Mouse (Mus musculus) liver, postnatal 0 days (tissue): ENCODE measurements around the gene Pigv. TPM values are rescaled to one million over a fixed set of nuclear protein-coding genes. Genes with fewer than 3 reads are reported as not detected.
"Not testable (repeated sequence)": the region's sequence is repeated elsewhere in the genome, so short reads cannot be mapped to it uniquely, and the experiment has no call there.

Source experiments
- ATAC-seq: fragments of 200-750 bp; cut with Nextera tagmentation; 2 replicates; pipeline ENCODE4 v1.8.0; 2017; ENCODE audit warnings: mild to moderate bottlenecking, moderate library complexity
- DNase-seq: peaks from one replicate; pipeline ENCODE4 v3.0.0-alpha.2; 2016
- H3K27ac ChIP-seq: fragments of 300-500 bp; sonication (generic); 2 replicates; pipeline ENCODE4 v1.5.1; 2014; ENCODE audit warnings: antibody characterized with exemption, moderate library complexity, mild to moderate bottlenecking, low read depth
- H3K27me3 ChIP-seq: fragments of 300-500 bp; sonication (generic); 2 replicates; pipeline ENCODE4 v1.6.1; 2014; ENCODE audit warnings: low read length, control low read depth, mixed read lengths; ENCODE audit not compliant: insufficient read depth
- H3K36me3 ChIP-seq: fragments of 300-500 bp; sonication (generic); replicated peaks from 2 replicates; pipeline ENCODE4 v1.6.1; 2014; ENCODE audit warnings: mild to moderate bottlenecking, control low read depth, low read length, moderate library complexity, mixed read lengths; ENCODE audit not compliant: insufficient read depth
- H3K4me1 ChIP-seq: fragments of 300-500 bp; sonication (generic); 2 replicates; pipeline ENCODE4 v1.6.1; 2014; ENCODE audit warnings: antibody characterized with exemption, mild to moderate bottlenecking, control low read depth; ENCODE audit not compliant: insufficient read depth
- H3K4me2 ChIP-seq: fragments of 300-500 bp; sonication (generic); 2 replicates; pipeline ENCODE4 v1.6.1; 2014; ENCODE audit warnings: low read depth, mild to moderate bottlenecking, low read length, moderate library complexity, mixed read lengths
- H3K4me3 ChIP-seq: fragments of 300-500 bp; sonication (generic); 2 replicates; pipeline ENCODE4 v1.5.1; 2014; ENCODE audit warnings: low read depth, low read length
- H3K9ac ChIP-seq: fragments of 300-500 bp; sonication (generic); replicated peaks from 2 replicates; pipeline ENCODE4 v1.6.1; 2014; ENCODE audit warnings: mild to moderate bottlenecking, moderate library complexity
- H3K9me3 ChIP-seq: fragments of 300-500 bp; sonication (generic); 2 replicates; pipeline ENCODE4 v1.6.1; 2016; ENCODE audit warnings: mild to moderate bottlenecking, control low read depth, low read length, mixed read lengths
- CTCF ChIP-seq: sonication (generic); IDR thresholded peaks from 2 replicates; pipeline ENCODE4 v1.5.1; 2016; ENCODE audit warnings: antibody characterized with exemption, low read depth
- EP300 ChIP-seq: IDR thresholded peaks from 2 replicates; pipeline ENCODE4 v1.6.1; 2016; ENCODE audit warnings: antibody characterized with exemption, low read depth, mild to moderate bottlenecking
- WGBS: fragments of 180-500 bp; shearing (Covaris S2); extraction: QIAGEN DNeasy Blood & Tissue Kit; methylation state at CpG from one replicate; pipeline ENCODE4 v1.1.7; 2014; ENCODE audit not compliant: insufficient replicate concordance; 5-methylcytosine and 5-hydroxymethylcytosine counted together
- polyA plus RNA-seq: library from polyadenylated mRNA; unstranded; fragments of >200 nt; fragmentation: Nextera tagmentation; extraction: Ambion mirVana; gene quantifications from 2 replicates; pipeline ENCODE4 v1.2.1, GENCODE M21; 2015

The Pigv gene
- polyA plus RNA-seq, 1 experiment from 2014 or later, result 5.9 TPM

DNA sequence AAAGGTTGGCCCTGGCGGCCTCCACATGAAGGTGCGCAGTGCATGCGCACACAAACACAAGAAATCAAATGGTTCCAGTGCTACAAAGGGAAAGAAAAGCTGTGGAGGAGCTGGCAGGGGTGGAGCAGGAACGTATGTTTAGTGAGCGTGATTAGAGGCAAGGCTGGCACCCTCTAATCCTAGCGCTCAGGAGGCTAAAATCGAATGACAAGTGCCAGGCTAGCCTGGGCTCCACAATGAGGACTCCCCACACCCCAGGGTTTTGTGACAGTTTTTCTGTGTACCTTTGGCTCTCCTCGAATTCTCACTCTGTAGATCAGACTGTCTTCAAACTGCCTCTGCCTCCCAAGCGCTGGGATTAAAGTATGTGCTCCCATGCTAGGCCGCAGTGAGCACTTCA lies 19.7 kb downstream of the Pigv start:
- ATAC-seq, result no peak
- H3K27me3 ChIP-seq, result no peaks in the 10 kb centered on the region
- TF ChIP-seq CTCF (no peak), EP300 (no peak)
- no peaks in the 10 kb centered on the region for H3K9me3 ChIP-seq
- no peak overlapping the region for H3K27ac ChIP-seq
- no peak overlapping the region for H3K4me3 ChIP-seq
- peaks cover 5% of the 10 kb centered on the region; the same call in 1 of the 2 replicates for H3K4me1 ChIP-seq
- no peak overlapping the region for H3K9ac ChIP-seq
- no peaks in the 10 kb centered on the region for H3K36me3 ChIP-seq
- H3K4me2 ChIP-seq, result no peak overlapping the region
- no peak for DNase-seq
- 77% methylated on average over 10 of the region's 10 CpGs for WGBS

DNA sequence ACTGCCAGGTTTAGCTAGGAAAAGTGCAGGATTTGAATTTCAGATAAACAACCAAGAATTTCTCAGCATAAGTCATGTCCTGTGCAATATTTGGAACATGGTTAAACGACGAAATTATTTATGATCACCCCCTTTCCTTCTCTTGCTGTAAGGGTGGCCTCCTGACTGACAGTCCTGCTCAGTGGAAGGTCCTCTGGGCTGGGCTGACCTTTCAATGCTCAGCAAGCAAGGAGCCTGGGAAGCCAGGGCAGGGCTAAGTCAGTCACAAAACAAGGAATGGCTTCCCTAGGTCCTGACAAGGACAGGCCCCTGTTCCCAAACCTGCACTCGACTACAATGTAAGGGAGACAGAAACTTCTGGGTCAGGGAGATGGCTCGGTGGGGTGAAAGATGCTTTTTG lies 20.5 kb downstream of the Pigv start:
- no peak overlapping the region for H3K4me3 ChIP-seq
- WGBS, result 74% methylated on average over 4 of the region's 4 CpGs
- TF ChIP-seq CTCF (no peak), EP300 (no peak)
- H3K9ac ChIP-seq, result no peak overlapping the region
- H3K9me3 ChIP-seq, result no peaks in the 10 kb centered on the region
- H3K4me2 ChIP-seq, result no peak overlapping the region
- 0 out of 2 replicates have a peak overlapping the region, but pooled peaks have one; percentile 6 for H3K27ac ChIP-seq
- peaks cover 5% of the 10 kb centered on the region; the same call in 1 of the 2 replicates for H3K4me1 ChIP-seq
- DNase-seq (no peak), ATAC-seq (no peak)
- H3K27me3 ChIP-seq, result no peaks in the 10 kb centered on the region
- no peaks in the 10 kb centered on the region for H3K36me3 ChIP-seq

DNA sequence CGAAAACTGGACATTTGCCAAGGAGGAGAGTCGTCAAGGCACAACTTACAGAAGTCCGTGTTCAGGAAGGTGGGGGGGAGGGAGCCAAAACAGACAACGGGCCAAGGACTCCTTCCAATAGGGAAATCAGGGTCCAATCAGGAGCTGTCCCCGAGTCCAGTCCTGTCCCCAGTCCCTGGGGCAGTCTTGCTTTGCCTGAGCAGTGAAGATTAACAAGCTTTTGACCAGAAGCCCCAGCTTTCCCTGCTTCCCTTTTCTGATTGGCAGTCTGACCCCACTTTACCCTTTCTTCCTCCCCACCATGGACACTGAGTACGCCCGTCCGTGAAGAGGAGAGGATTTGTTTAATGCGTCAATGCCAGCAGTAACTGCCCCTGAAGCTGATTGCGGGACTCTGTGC lies 21.0 kb downstream of the Pigv start:
- no peak overlapping the region for H3K4me3 ChIP-seq
- no peak for DNase-seq
- H3K9me3 ChIP-seq, result no peaks in the 10 kb centered on the region
- no peaks in the 10 kb centered on the region for H3K27me3 ChIP-seq
- peak overlapping the region; percentile 7; the same call in 1 of the 2 replicates for H3K27ac ChIP-seq
- no peaks in the 10 kb centered on the region for H3K36me3 ChIP-seq
- peak; percentile 24; the same call in 1 of the 2 replicates for ATAC-seq
- H3K9ac ChIP-seq, result no peak overlapping the region
- peaks cover 5% of the 10 kb centered on the region; the same call in 1 of the 2 replicates for H3K4me1 ChIP-seq
- no peak overlapping the region for H3K4me2 ChIP-seq
- 46% methylated on average over 10 of the region's 10 CpGs for WGBS
- TF ChIP-seq CTCF, result no peak

DNA sequence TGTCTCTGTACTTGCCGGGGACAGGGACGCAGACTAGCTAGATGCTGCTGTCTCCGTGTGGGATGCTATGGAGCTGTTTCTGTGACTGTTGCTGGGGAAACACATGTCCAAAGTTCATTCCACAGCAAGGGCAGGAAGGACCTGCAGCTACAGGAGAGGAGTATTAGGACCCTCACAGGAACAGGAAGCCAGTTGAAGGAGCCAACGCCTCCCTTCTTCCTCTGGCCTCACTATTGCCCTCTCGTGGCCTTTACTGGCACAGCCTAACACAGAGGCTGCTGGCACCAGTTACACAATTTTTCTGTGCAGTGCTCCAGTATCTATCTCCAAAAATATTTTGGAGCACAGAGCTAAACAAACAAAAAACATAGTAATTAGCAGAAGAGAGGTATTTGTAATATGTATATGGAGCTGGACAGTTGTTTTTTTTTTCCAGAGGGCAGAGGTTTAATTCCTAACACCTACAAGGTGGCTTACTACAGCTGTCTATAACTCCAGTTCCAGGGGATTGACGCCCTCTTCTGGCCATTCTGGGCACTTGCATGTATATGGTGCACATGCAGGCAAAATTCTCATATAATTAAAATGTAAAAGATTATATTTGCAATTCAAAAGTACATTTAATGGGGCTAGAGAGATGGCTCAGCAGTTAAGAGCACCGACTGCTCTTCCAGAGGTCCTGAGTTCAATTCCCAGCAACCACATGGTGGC lies 22.3 kb downstream of the Pigv start, which contains the start of gene Zdhhc18:
TSS of gene Zdhhc18 (minus strand) at position 166 of the 711 bp plus-strand sequence.
- TF ChIP-seq EP300 (no peak), CTCF (peak; percentile 88)
- Histone ChIP-seq H3K4me2 (peak within 1 kb of the TSS; percentile 69), H3K9me3 (no peaks in the 10 kb centered on the region), H3K9ac (no peak within 1 kb of the TSS), H3K4me1 (peaks cover 5% of the 10 kb centered on the region; the same call in 1 of the 2 replicates), H3K27ac (peak within 1 kb of the TSS; percentile 22; the same call in 1 of the 2 replicates), H3K27me3 (no peaks in the 10 kb centered on the region), H3K4me3 (peak within 1 kb of the TSS; percentile 37), H3K36me3 (no peaks in the 10 kb centered on the region)
- ATAC-seq, result peak; percentile 80
- 36% methylated on average over 7 of the region's 7 CpGs for WGBS
- DNase-seq, result peak; percentile 84

DNA sequence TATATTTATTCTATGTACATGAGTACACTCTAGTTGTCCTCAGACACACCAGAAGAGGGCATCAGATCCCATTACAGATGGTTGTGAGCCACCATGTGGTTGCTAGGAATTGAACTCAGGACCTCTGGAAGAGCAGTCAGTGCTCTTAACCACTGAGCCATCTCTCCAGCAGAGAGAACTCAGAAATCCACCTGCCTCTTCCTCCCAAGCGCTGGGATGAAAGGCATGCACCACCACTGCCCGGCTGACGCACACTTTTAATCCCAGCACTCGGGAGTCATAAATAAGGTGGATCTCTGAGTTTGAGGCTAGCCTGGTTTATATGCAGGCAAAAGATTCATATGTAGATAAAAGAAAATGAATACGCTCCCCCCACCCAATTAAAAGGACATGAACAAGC lies 23.0 kb downstream of the Pigv start:
- peak overlapping the region; percentile 22; the same call in 1 of the 2 replicates for H3K27ac ChIP-seq
- not testable (repeated sequence) for H3K9ac ChIP-seq, H3K4me1 ChIP-seq, H3K9me3 ChIP-seq, DNase-seq, H3K27me3 ChIP-seq, H3K36me3 ChIP-seq, ATAC-seq
- H3K4me2 ChIP-seq, result peak overlapping the region; percentile 69
- peak overlapping the region; percentile 37 for H3K4me3 ChIP-seq
- WGBS, result 75% methylated on average over 5 of the region's 5 CpGs

DNA sequence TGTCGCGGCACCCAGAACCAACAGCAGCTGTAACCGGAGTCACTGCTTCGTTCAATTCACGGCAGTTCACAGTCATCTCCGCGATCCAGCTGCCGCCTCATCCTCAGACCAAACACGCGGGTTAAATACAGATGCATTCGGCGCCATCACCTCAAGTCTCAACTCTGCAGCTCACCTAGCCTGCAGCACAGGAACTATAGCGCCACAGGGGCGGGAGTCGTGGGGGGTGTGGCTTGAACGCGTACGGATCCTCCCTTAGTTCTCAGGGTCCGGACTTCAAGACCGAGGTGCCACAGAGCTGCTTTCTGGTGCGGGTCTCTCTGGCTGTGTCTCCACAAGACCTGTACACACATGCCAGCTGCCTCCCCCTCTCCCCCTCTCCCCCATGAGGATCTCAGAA lies 26.8 kb downstream of the Pigv start:
- WGBS, result 65% methylated on average over 21 of the region's 21 CpGs
- DNase-seq (no peak), ATAC-seq (no peak)
- no peak overlapping the region for H3K4me2 ChIP-seq
- H3K36me3 ChIP-seq, result no peaks in the 10 kb centered on the region
- H3K9me3 ChIP-seq, result no peaks in the 10 kb centered on the region
- H3K4me1 ChIP-seq, result peaks cover 5% of the 10 kb centered on the region; the same call in 1 of the 2 replicates
- H3K9ac ChIP-seq, result no peak overlapping the region
- no peak overlapping the region for H3K27ac ChIP-seq
- TF ChIP-seq EP300, result no peak
- no peak for TF ChIP-seq CTCF
- H3K4me3 ChIP-seq, result no peak overlapping the region
- H3K27me3 ChIP-seq, result no peaks in the 10 kb centered on the region
